Mouse (Mus musculus): ENCODE measurements around the gene Olfr978. TPM values are rescaled to one million over a fixed set of nuclear protein-coding genes. Genes with fewer than 3 reads are reported as not detected.
"Not testable (repeated sequence)": the region's sequence is repeated elsewhere in the genome, so short reads cannot be mapped to it uniquely, and the experiment has no call there.

The Olfr978 gene
- total RNA-seq (2014; rRNA removed), result not detected in 2 replicates
- not detected in 2 replicates for polyA plus RNA-seq (2015; fragmentation: Nextera tagmentation; extraction: Ambion mirVana)

DNA sequence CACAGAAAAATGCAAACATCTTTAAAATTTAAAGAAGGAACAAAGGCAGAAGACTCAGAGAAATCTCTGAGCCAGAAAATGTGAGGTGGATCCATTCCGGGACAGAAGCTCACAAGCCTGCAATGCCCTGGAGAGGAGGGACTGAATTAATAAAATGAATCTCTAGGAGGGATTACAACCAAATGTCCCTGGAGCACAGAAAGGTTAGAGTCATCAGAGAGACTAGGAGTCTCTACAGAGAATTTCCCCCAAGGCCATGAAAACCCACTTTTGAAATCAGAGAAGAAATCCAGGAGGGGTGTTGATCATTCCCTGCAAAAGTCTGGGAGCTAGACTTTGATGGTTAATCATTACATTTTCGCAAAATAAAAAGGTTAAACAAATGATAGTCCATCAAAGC, at the start of gene Olfr978:
Gene Olfr978, plus strand, starts transcription at position 301 of the 400 bp plus-strand sequence.
- WGBS, result 77% methylated on average over 2 of the region's 2 CpGs
- Histone ChIP-seq H3K27me3 (ENCODE audit: insufficient read depth, low read length) (no peaks in the 10 kb centered on the region), H3K36me3 (ENCODE audit: insufficient read depth, low read length) (no peaks in the 10 kb centered on the region), H3K4me3 (ENCODE audit: low read depth, low read length) (no peak within 1 kb of the TSS), H3K9ac (replicated peaks; ENCODE audit: low read length, poor library complexity, severe bottlenecking) (no peak within 1 kb of the TSS), H3K9me3 (ENCODE audit: low read length) (no peaks in the 10 kb centered on the region), H3K27ac (ENCODE audit: low read depth, low read length) (no peak within 1 kb of the TSS), H3K4me1 (ENCODE audit: insufficient read depth, low read length) (no peaks in the 10 kb centered on the region), H3K4me2 (ENCODE audit: low read depth, low read length, poor library complexity, severe bottlenecking) (no peak within 1 kb of the TSS)
- ATAC-seq (ENCODE audit: low FRiP score), result no peak
- no peak for DNase-seq (ENCODE audit: low spot score)
- TF ChIP-seq CTCF (IDR thresholded peaks at IDR 0.05), result no peak

DNA sequence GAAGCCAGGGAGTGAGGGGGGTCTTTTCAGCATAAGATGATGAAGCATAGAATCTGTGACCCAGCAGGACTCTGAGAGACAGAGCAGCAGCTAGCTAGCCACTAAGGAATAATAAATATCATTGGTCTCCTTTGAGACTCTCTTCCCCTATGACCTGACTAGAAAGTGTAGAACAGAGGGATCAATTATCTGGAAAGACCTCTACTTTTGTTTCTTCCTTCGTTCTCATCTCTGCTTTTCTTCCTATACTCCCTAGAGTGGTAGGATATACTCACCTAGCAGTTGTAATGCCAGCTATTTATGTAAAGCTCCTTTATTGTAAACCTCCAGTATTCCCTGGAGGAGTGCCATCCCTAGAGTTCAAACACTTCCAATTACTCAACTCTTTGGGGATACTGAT, 40.0 kb upstream of the Olfr978 start, which contains the start of gene Olfr975:
Gene Olfr975, minus strand, starts transcription at position 101 of the 400 bp plus-strand sequence.
- H3K9me3 ChIP-seq (ENCODE audit: low read length), result no peaks in the 10 kb centered on the region
- H3K27ac ChIP-seq (ENCODE audit: low read depth, low read length), result no peak within 1 kb of the TSS
- H3K36me3 ChIP-seq (ENCODE audit: insufficient read depth, low read length), result no peaks in the 10 kb centered on the region
- H3K4me1 ChIP-seq (ENCODE audit: insufficient read depth, low read length), result no peaks in the 10 kb centered on the region
- H3K27me3 ChIP-seq (ENCODE audit: insufficient read depth, low read length), result no peaks in the 10 kb centered on the region
- TF ChIP-seq CTCF (IDR thresholded peaks at IDR 0.05), result no peak
- no peak for DNase-seq (ENCODE audit: low spot score)
- no peak within 1 kb of the TSS for H3K4me2 ChIP-seq (ENCODE audit: low read depth, low read length, poor library complexity, severe bottlenecking)
- no peak for ATAC-seq (ENCODE audit: low FRiP score)
- no peak within 1 kb of the TSS for H3K9ac ChIP-seq (replicated peaks; ENCODE audit: low read length, poor library complexity, severe bottlenecking)
- H3K4me3 ChIP-seq (ENCODE audit: low read depth, low read length), result no peak within 1 kb of the TSS
- 61% methylated on average over 1 of the region's 1 CpGs for WGBS

DNA sequence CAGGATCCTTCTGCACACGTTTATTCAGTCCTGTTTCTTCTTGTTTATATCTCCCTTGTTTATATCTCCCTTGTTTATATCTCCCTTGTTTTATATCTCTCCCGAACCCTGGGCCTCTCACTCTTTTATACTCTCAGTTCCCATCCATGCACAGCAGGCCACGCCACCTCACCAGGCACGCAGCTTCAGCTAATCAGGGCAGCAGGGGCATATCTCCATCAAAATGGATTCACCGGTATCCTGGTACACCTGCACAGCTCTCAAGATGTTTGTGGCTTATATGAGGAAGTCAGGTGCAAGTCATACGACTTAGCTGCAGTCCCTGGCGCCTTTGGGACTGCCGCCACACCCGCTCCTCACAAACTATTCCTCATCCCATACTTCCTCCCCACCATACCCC, 30.9 kb upstream of the Olfr978 start, which contains the start of gene Olfr976:
Gene Olfr976, minus strand, starts transcription at position 101 of the 400 bp plus-strand sequence.
- not testable (repeated sequence) for H3K27ac ChIP-seq (ENCODE audit: low read depth, low read length); H3K4me2 ChIP-seq (ENCODE audit: low read depth, low read length, poor library complexity, severe bottlenecking); H3K27me3 ChIP-seq (ENCODE audit: insufficient read depth, low read length); ATAC-seq (ENCODE audit: low FRiP score); H3K4me1 ChIP-seq (ENCODE audit: insufficient read depth, low read length); DNase-seq (ENCODE audit: low spot score); H3K9me3 ChIP-seq (ENCODE audit: low read length); H3K4me3 ChIP-seq (ENCODE audit: low read depth, low read length); H3K36me3 ChIP-seq (ENCODE audit: insufficient read depth, low read length); H3K9ac ChIP-seq (replicated peaks; ENCODE audit: low read length, poor library complexity, severe bottlenecking)
- 86% methylated on average over 6 of the region's 9 CpGs for WGBS

DNA sequence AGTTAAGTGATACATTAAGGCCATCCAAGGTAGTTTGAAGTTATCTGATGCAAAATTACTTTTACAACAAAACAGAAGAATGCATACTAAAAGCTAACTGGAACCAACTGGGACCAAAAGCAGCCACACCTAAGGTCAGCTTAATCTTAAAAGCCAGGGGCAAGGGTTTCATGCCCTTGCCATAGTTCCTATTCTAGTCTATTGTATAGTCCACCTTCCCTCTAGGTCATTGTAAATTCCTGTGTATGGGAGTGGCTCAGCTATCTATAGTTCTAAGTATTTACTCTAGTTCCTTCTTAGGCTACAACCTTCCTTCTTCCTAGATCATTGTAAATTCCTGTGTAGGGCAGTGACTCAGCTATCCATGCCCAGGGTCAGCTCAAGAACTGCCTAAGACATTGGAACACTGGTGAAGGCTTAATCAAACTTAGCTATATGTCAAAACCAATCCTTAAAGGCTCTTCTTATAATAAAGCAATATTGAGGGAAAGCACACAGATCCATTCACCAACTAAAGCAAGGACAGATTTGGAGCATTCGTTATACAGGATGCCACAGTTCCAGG, 15.2 kb upstream of the Olfr978 start:
- not testable (repeated sequence) for ATAC-seq (ENCODE audit: low FRiP score); H3K9me3 ChIP-seq (ENCODE audit: low read length); DNase-seq (ENCODE audit: low spot score); H3K4me2 ChIP-seq (ENCODE audit: low read depth, low read length, poor library complexity, severe bottlenecking); H3K36me3 ChIP-seq (ENCODE audit: insufficient read depth, low read length); H3K27ac ChIP-seq (ENCODE audit: low read depth, low read length); H3K4me3 ChIP-seq (ENCODE audit: low read depth, low read length); H3K9ac ChIP-seq (replicated peaks; ENCODE audit: low read length, poor library complexity, severe bottlenecking); H3K27me3 ChIP-seq (ENCODE audit: insufficient read depth, low read length); H3K4me1 ChIP-seq (ENCODE audit: insufficient read depth, low read length)
- 89% methylated on average over 1 of the region's 1 CpGs for WGBS

DNA sequence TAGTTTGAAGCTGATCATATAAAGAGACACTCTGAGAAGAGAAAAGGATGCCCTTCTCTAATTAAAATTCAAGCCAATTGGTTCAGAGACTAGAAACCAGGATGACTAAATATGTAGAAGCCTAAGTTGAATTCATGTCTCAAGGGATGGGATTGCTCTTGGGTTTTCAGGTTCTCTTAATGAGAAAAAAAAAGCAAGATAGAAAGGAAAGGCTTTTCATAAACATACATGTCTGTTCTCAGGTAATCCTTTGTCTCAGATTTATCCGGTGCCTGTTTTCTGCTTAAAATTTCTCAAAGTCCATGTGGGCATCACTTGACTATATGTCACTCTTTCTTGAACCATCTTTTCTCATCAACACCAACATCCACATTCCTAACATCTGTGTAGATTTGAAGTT, 11.5 kb downstream of the Olfr978 start, which contains the start of gene Olfr979:
Gene Olfr979, minus strand, starts transcription at position 101 of the 400 bp plus-strand sequence.
- H3K27ac ChIP-seq (ENCODE audit: low read depth, low read length), result no peak within 1 kb of the TSS
- H3K4me2 ChIP-seq (ENCODE audit: low read depth, low read length, poor library complexity, severe bottlenecking), result no peak within 1 kb of the TSS
- no peak within 1 kb of the TSS for H3K4me3 ChIP-seq (ENCODE audit: low read depth, low read length)
- no peaks in the 10 kb centered on the region for H3K36me3 ChIP-seq (ENCODE audit: insufficient read depth, low read length)
- TF ChIP-seq CTCF (IDR thresholded peaks at IDR 0.05), result no peak
- no peak for ATAC-seq (ENCODE audit: low FRiP score)
- no peaks in the 10 kb centered on the region for H3K9me3 ChIP-seq (ENCODE audit: low read length)
- H3K9ac ChIP-seq (replicated peaks; ENCODE audit: low read length, poor library complexity, severe bottlenecking), result no peak within 1 kb of the TSS
- no peaks in the 10 kb centered on the region for H3K4me1 ChIP-seq (ENCODE audit: insufficient read depth, low read length)
- H3K27me3 ChIP-seq (ENCODE audit: insufficient read depth, low read length), result no peaks in the 10 kb centered on the region
- DNase-seq (ENCODE audit: low spot score), result no peak
- 95% methylated on average over 1 of the region's 1 CpGs for WGBS

DNA sequence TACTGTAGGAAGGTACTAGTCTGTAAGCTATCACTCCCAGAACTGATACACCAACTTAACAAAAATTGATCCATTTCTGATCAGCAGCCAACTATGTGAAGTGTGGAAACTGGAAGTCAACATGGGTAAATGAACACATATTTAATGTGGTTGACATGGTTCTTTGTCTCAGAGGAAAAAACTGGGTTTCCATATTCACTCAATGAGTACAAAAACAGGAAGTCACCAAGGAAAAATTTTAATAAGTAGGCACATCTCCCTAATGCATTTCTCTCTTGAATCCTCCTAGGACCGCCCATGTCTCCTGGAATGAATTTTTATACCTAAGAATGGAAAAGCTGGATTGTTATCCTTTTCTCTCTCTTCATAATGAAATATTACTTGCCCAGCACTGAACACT, 17.6 kb downstream of the Olfr978 start, which contains the start of gene Olfr980:
Gene Olfr980, minus strand, starts transcription at position 101 of the 400 bp plus-strand sequence.
- TF ChIP-seq CTCF (IDR thresholded peaks at IDR 0.05), result no peak
- no peak within 1 kb of the TSS for H3K4me3 ChIP-seq (ENCODE audit: low read depth, low read length)
- ATAC-seq (ENCODE audit: low FRiP score), result no peak
- no peaks in the 10 kb centered on the region for H3K9me3 ChIP-seq (ENCODE audit: low read length)
- DNase-seq (ENCODE audit: low spot score), result no peak
- no peaks in the 10 kb centered on the region for H3K27me3 ChIP-seq (ENCODE audit: insufficient read depth, low read length)
- no peak within 1 kb of the TSS for H3K27ac ChIP-seq (ENCODE audit: low read depth, low read length)
- no peaks in the 10 kb centered on the region for H3K4me1 ChIP-seq (ENCODE audit: insufficient read depth, low read length)
- H3K9ac ChIP-seq (replicated peaks; ENCODE audit: low read length, poor library complexity, severe bottlenecking), result no peak within 1 kb of the TSS
- H3K36me3 ChIP-seq (ENCODE audit: insufficient read depth, low read length), result no peaks in the 10 kb centered on the region
- 91% methylated on average over 1 of the region's 1 CpGs for WGBS
- no peak within 1 kb of the TSS for H3K4me2 ChIP-seq (ENCODE audit: low read depth, low read length, poor library complexity, severe bottlenecking)

Measured in midbrain, postnatal 0 days (tissue).